In the genomic region with DNA sequence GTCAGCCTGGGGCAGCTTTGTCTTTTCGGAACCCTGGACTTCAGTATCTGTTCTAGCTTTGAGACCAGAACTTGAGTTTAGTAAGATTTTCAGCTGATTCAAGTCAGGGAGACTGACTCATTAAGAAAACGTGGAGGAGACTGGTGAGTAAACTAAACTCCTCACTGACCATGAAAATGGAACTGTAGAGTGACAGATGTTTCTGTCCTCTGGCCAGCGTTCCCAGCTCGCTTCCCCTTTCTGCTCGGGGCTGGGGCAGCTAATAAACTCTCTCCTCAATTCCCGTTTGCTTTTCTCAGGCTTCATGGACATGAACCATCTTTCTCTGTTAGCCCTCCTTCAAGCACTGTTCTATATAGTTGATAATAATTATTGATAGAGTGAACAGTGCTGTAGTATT, we compare ENCODE assay signal across 10 mouse cellular contexts. TPM values are rescaled to one million over a fixed set of nuclear protein-coding genes. Genes with fewer than 3 reads are reported as not detected.
DNase-seq lines count a peak whose midpoint lies in the region; ATAC-seq lines count a peak whose summit lies in the region.
"Had no signal": no experiment of that assay in that cellular context is flagged by ENCODE, and none has a peak within 500 bp of the region (broad histone marks: within the 10 kb centered on the region; RNA-seq: fewer than 3 reads in every experiment).

No protein-coding gene starts in this region.

- H3K9ac ChIP-seq in liver, embryonic 11.5 days (ENCODE audit: low read depth, low read length): no peak overlapping the region; the same call in 1 of the 2 replicates
- H3K9ac ChIP-seq: limb, embryonic 13.5 days had no signal

- 0 out of 2 replicates have a peak, but pooled peaks cover 2% of the 10 kb centered on the region for H3K36me3 ChIP-seq in liver, embryonic 11.5 days (ENCODE audit: control insufficient read depth, insufficient read depth, low read length)
- H3K36me3 ChIP-seq: limb, embryonic 13.5 days had no signal

- WGBS in liver, embryonic 11.5 days: 53% methylated on average over 6 of the region's 6 CpGs

- H3K4me3 ChIP-seq in liver, embryonic 11.5 days (ENCODE audit: low read depth, low read length): no peak overlapping the region
- H3K4me3 ChIP-seq: limb, embryonic 13.5 days had no signal

- H3K9me3 ChIP-seq in liver, embryonic 11.5 days (ENCODE audit: control insufficient read depth, low read length): no peaks in the 10 kb centered on the region
- H3K9me3 ChIP-seq: limb, embryonic 13.5 days had no signal

- H3K27ac ChIP-seq in liver, embryonic 11.5 days (ENCODE audit: low read depth, low read length): no peak overlapping the region
- H3K27ac ChIP-seq: limb, embryonic 13.5 days had no signal

- ATAC-seq in liver, embryonic 11.5 days (replicated peaks; ENCODE audit: low FRiP score): no peak
- ATAC-seq in megakaryocyte progenitor cell, adult 5-6 weeks (replicated peaks; ENCODE audit: poor library complexity): peak; percentile 18; the same call in 1 of the 2 replicates

- H3K4me2 ChIP-seq in liver, embryonic 11.5 days: peak overlapping the region; percentile 37
- H3K4me2 ChIP-seq: limb, embryonic 13.5 days had no signal

- H3K27me3 ChIP-seq in liver, embryonic 11.5 days (replicated peaks; ENCODE audit: control insufficient read depth, insufficient read depth, low read length): no peaks in the 10 kb centered on the region
- H3K27me3 ChIP-seq: limb, embryonic 13.5 days had no signal

- peaks cover 55% of the 10 kb centered on the region for H3K4me1 ChIP-seq in liver, embryonic 11.5 days (replicated peaks; ENCODE audit: control insufficient read depth, insufficient read depth, low read length)

- DNase-seq in liver, embryonic 11.5 days (ENCODE audit: low spot score): no peak
- DNase-seq in liver (no peak), NIH3T3 (ENCODE audit: low read depth) (peak; percentile 21)
- DNase-seq in c-Kit-positive CD71-negative TER-119-negative erythroid progenitor cells, embryonic 14.5 days (ENCODE audit: low read depth): peak; percentile 40
- DNase-seq in right cerebral cortex, adult 18-20 months: no peak
- DNase-seq in thymus, adult 18-20 months: no peak
- DNase-seq in c-Kit-positive CD71-positive TER-119-positive erythroid progenitor cells, embryonic 14.5 days (ENCODE audit: low spot score): no peak
- DNase-seq: cerebellum, adult 11-12 months had no signal

RNA-seq across cellular contexts. Expression of gene Zfp592, which starts 4.3 kb away (rescaled TPM):
- 20.9 and 26.2 TPM in 2 replicates for polyA plus RNA-seq in liver, embryonic 11.5 days (2014; fragmentation: Nextera tagmentation; extraction: Ambion mirVana)
- total RNA-seq in megakaryocyte progenitor cell, adult 5-6 weeks (2015): 19.3 and 22.6 TPM in 2 replicates
- total RNA-seq in megakaryocyte progenitor cell, adult 5-6 weeks (2017): 17.3 and 20.8 TPM in 2 replicates

RNA-seq across cellular contexts. Expression of gene Sec11a, which starts 50.2 kb away (rescaled TPM):
- polyA plus RNA-seq in liver, embryonic 11.5 days (2014; fragmentation: Nextera tagmentation; extraction: Ambion mirVana): 180 and 200 TPM in 2 replicates
- total RNA-seq in megakaryocyte progenitor cell, adult 5-6 weeks (2015): 219 and 228 TPM in 2 replicates
- 452 and 486 TPM in 2 replicates for total RNA-seq in megakaryocyte progenitor cell, adult 5-6 weeks (2017)

RNA-seq across cellular contexts. Expression of gene Alpk3, which starts 59.6 kb away (rescaled TPM):
- 0.16 and 0.33 TPM in 2 replicates for polyA plus RNA-seq in liver, embryonic 11.5 days (2014; fragmentation: Nextera tagmentation; extraction: Ambion mirVana)
- total RNA-seq in megakaryocyte progenitor cell, adult 5-6 weeks (2015): 0.34 and 0.35 TPM in 2 replicates
- total RNA-seq in megakaryocyte progenitor cell, adult 5-6 weeks (2017): 0.67 and 0.95 TPM in 2 replicates

Comparison
In these comparisons a context has a peak if more than half of its experiments do, and no peak if none do; other contexts are left out.
1. DNase-seq: peak in NIH3T3 (single experiment) and c-Kit-positive CD71-negative TER-119-negative erythroid progenitor cells, embryonic 14.5 days (single experiment); none in liver, embryonic 11.5 days (single experiment), liver (single experiment), right cerebral cortex, adult 18-20 months (single experiment), thymus, adult 18-20 months (0 of 2) and c-Kit-positive CD71-positive TER-119-positive erythroid progenitor cells, embryonic 14.5 days (single experiment).